Mouse (Mus musculus) myocyte (in vitro differentiated cells): ENCODE measurements around the gene AC140267.1. TPM values are rescaled to one million over a fixed set of nuclear protein-coding genes. Genes with fewer than 3 reads are reported as not detected.

Experiments used
- H3K27me3 ChIP-seq: one replicate; pipeline ENCODE4 v1.6.1; 2011; ENCODE audit not compliant: control insufficient read depth, insufficient read depth, insufficient read length
- H3K36me3 ChIP-seq: one replicate; pipeline ENCODE4 v1.6.1; 2011; ENCODE audit not compliant: control insufficient read depth, insufficient read depth
- H3K4me2 ChIP-seq: one replicate; pipeline ENCODE4 v1.6.1; 2011; ENCODE audit warnings: low read depth, control low read depth
- H3K4me3 ChIP-seq: one replicate; pipeline ENCODE4 v1.5.1; 2011; ENCODE audit warnings: mild to moderate bottlenecking, control low read depth, moderate library complexity
- H3K79me2 ChIP-seq: one replicate; pipeline ENCODE4 v1.6.1; 2011; ENCODE audit not compliant: control insufficient read depth, insufficient read depth
- H3ac ChIP-seq: one replicate; pipeline ENCODE4 v1.6.1; 2011; ENCODE audit not compliant: control insufficient read depth, insufficient read length
- CEBPB ChIP-seq: IDR thresholded peaks from 2 replicates; pipeline ENCODE4 v1.6.1; 2011; ENCODE audit warnings: mild to moderate bottlenecking, moderate library complexity; ENCODE audit not compliant: poor library complexity, insufficient read depth, severe bottlenecking
- E2F4 ChIP-seq: IDR thresholded peaks from one replicate; pipeline ENCODE4 v1.6.1; 2011; ENCODE audit warnings: mild to moderate bottlenecking, control low read depth, moderate library complexity; ENCODE audit not compliant: insufficient read depth
- MAX ChIP-seq: IDR thresholded peaks from one replicate; pipeline ENCODE4 v1.6.1; 2011; ENCODE audit warnings: low read depth, mild to moderate bottlenecking, control low read depth
- MYOD1 ChIP-seq, 3 experiments: IDR thresholded peaks; one replicate each; pipeline ENCODE4 v1.6.1; 2011; ENCODE audit warnings: control low read depth in 2 of 3, low read depth in 2 of 3, mild to moderate bottlenecking in 2 of 3, moderate library complexity in 1 of 3; ENCODE audit not compliant: insufficient read length in 2 of 3, control insufficient read depth in 1 of 3
- MYOG ChIP-seq, 3 experiments: IDR thresholded peaks; one replicate each; pipeline ENCODE4 v1.6.1; 2011; ENCODE audit warnings: control low read depth in 2 of 3, low read depth in 2 of 3, mild to moderate bottlenecking in 2 of 3; ENCODE audit not compliant: insufficient read length in 2 of 3, control insufficient read depth in 1 of 3, insufficient read depth in 1 of 3
- POLR2A ChIP-seq: IDR thresholded peaks from one replicate; pipeline ENCODE4 v1.6.1; 2011; ENCODE audit warnings: low read depth, mild to moderate bottlenecking, control low read depth, moderate library complexity; ENCODE audit not compliant: insufficient read length
- POLR2AphosphoS2 ChIP-seq: IDR thresholded peaks from one replicate; pipeline ENCODE4 v1.6.1; 2011; ENCODE audit warnings: low read depth, control low read depth; ENCODE audit not compliant: insufficient read length
- REST ChIP-seq: IDR thresholded peaks from one replicate; pipeline ENCODE4 v1.6.1; 2011; ENCODE audit warnings: mild to moderate bottlenecking, control low read depth, moderate library complexity; ENCODE audit not compliant: insufficient read depth, insufficient read length
- SRF ChIP-seq: IDR thresholded peaks from one replicate; pipeline ENCODE4 v1.6.1; 2011; ENCODE audit warnings: low read depth; ENCODE audit not compliant: control insufficient read depth, insufficient read length
- TCF12 ChIP-seq: IDR thresholded peaks from one replicate; pipeline ENCODE4 v1.6.1; 2011; ENCODE audit warnings: mild to moderate bottlenecking, control low read depth; ENCODE audit not compliant: poor library complexity, insufficient read depth, severe bottlenecking
- TCF3 ChIP-seq: IDR thresholded peaks from one replicate; pipeline ENCODE4 v1.6.1; 2011; ENCODE audit warnings: low read depth, control low read depth; ENCODE audit not compliant: insufficient read length
- USF1 ChIP-seq: IDR thresholded peaks from one replicate; pipeline ENCODE4 v1.6.1; 2011; ENCODE audit warnings: low read depth, mild to moderate bottlenecking, control low read depth, moderate library complexity
- polyA plus RNA-seq: library from polyadenylated mRNA; unstranded; fragments of >200 nt; fragmentation: generic; extraction: Trizol; gene quantifications from one replicate; pipeline ENCODE4 v1.2.1, GENCODE M21; 2012; ENCODE audit warnings: missing spikeins

The AC140267.1 gene
- polyA plus RNA-seq, 1 experiment = not detected

DNA sequence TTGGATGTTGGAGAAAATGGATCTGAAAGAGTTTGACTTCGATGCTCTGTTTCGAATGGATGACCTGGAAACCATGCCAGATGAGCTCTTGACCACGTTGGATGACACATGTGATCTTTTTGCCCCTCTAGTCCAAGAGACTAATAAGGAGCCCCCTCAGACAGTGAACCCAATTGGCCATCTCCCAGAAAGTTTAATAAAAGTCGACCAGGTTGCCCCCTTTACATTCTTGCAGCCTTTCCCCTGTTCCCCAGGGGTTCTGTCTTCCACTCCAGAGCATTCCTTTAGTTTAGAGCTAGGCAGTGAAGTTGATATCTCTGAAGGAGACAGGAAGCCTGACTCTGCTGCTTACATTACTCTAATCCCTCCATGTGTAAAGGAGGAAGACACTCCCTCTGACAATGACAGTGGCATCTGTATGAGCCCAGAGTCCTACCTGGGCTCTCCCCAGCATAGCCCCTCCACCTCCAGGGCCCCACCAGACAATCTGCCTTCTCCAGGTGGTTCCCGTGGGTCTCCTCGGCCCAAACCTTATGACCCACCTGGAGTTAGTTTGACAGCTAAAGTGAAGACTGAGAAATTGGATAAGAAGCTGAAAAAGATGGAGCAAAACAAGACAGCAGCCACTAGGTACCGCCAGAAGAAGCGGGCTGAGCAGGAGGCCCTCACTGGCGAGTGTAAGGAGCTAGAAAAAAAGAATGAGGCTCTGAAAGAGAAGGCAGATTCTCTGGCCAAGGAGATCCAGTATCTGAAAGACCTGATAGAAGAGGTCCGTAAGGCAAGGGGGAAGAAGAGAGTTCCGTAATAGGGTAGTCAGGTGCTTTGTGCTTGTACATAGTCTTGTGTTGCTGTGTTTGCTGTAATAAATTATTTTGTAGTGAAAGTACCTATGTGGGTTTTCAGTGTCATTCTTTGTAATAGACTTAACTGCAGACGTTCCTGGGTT lies 21.3 kb downstream of the AC140267.1 start:
- peaks cover 37% of the 10 kb centered on the region for H3K36me3 ChIP-seq
- H3K27me3 ChIP-seq = no peaks in the 10 kb centered on the region
- H3K79me2 ChIP-seq = peaks cover 21% of the 10 kb centered on the region
- TF ChIP-seq TCF3 = no peak
- TF ChIP-seq POLR2AphosphoS2 = peak; percentile 72
- TF ChIP-seq SRF = no peak
- peak overlapping the region; percentile 95 for H3K4me3 ChIP-seq
- H3ac ChIP-seq = peak overlapping the region; percentile 86
- peak overlapping the region; percentile 92 for H3K4me2 ChIP-seq

DNA sequence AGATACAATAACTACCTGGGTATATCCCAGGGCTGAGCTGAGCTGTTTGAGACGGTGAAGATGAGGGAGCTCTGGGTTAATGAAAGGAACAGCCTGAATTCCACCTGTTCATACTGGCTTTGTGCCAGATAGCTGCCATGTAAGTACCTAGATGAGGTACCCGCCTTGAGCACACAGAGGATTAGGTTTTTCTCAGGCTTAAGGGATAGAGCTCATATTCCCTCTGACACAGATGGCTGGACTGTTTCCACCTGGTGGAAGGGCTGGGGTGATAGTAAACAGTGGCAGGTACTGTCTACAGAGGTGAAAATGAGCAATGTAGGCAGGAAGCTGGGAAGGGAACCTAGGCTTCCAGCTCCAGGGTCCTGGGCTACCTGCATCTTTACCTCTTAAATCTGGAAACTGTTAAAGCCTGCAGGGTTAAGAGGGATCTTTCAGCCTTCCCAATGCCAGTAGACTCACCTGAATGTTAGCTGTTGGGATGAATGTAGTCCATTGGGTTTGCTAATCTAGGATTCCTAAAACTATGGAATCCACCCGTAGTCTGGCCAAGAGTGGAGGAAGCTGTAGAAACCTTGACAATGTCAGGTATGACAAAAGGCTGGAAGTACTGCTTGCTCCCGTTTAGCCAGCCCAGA lies 22.1 kb downstream of the AC140267.1 start:
- Histone ChIP-seq H3K27me3 (no peaks in the 10 kb centered on the region), H3ac (no peak overlapping the region), H3K79me2 (peaks cover 29% of the 10 kb centered on the region), H3K36me3 (peaks cover 32% of the 10 kb centered on the region), H3K4me2 (peak overlapping the region; percentile 92), H3K4me3 (peak overlapping the region; percentile 95)
- TF ChIP-seq MAX (no peak), POLR2AphosphoS2 (peak; percentile 99), MYOD1 (IDR thresholded peaks at IDR 0.05; ENCODE audit: control insufficient read depth in 1 of 3, insufficient read length in 2 of 3, low read depth in 2 of 3) (peak in 2 of 3 experiments; percentile 5 to 45)

GRCm38 (mm10) chr15:80258240-80259170 lies 22.9 kb downstream of the AC140267.1 start:
- Histone ChIP-seq H3K4me3 (peak overlapping the region; percentile 95), H3K79me2 (peaks cover 36% of the 10 kb centered on the region), H3K36me3 (peaks cover 32% of the 10 kb centered on the region), H3K4me2 (peak overlapping the region; percentile 92), H3ac (no peak overlapping the region), H3K27me3 (no peaks in the 10 kb centered on the region)
- peak; percentile 92 for TF ChIP-seq POLR2AphosphoS2
- peak; percentile 8 for TF ChIP-seq MAX
- TF ChIP-seq POLR2A = peak; percentile 73
- no peak for TF ChIP-seq CEBPB

DNA sequence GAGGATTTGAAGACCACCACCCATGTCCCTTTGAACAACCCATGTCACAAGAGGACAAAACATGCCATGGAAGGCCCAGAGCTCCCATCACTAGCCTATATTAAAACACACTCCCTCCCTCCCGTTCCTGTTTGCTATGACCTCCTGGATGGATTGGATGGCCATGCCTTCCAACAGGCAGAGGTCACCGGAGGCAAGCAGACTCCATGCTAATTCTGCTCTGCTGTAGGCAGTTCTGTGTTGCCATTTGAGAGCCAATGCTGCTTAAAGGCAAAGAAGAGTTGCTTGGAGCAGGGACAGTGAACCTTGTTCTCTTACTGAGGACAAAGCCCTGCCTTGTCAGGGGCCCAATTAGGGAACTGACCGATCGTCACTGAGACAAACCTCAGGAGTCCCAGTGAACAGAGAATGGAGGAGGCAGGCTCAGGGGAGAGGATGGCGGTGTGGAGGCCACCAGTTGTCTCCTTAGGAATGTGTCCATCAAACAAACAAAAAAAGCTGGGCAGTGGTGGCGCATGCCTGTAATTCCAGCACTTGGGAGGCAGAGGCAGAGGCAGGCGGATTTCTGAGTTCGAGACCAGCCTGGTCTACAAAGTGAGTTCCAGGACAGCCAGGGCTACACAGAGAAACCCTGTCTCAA lies 23.9 kb downstream of the AC140267.1 start:
- Histone ChIP-seq H3ac (no peak overlapping the region), H3K4me2 (peak overlapping the region; percentile 20), H3K27me3 (no peaks in the 10 kb centered on the region), H3K4me3 (no peak overlapping the region), H3K36me3 (peaks cover 32% of the 10 kb centered on the region), H3K79me2 (peaks cover 41% of the 10 kb centered on the region)
- no peak for TF ChIP-seq REST
- no peak for TF ChIP-seq CEBPB
- TF ChIP-seq MYOD1 (IDR thresholded peaks at IDR 0.05; ENCODE audit: control insufficient read depth in 1 of 3, insufficient read length in 2 of 3, low read depth in 2 of 3) = peak in 2 of 3 experiments; percentile 57 to 61
- peak; percentile 31 for TF ChIP-seq POLR2A
- TF ChIP-seq TCF12 = no peak
- peak in 1 of 3 experiments; percentile 16 for TF ChIP-seq MYOG (IDR thresholded peaks at IDR 0.05; ENCODE audit: control insufficient read depth in 1 of 3, insufficient read depth in 1 of 3, insufficient read length in 2 of 3, low read depth in 2 of 3)
- peak; percentile 57 for TF ChIP-seq POLR2AphosphoS2
- no peak for TF ChIP-seq USF1
- no peak for TF ChIP-seq TCF3
- no peak for TF ChIP-seq MAX
- TF ChIP-seq SRF = no peak
- TF ChIP-seq E2F4 = no peak
